Mouse (Mus musculus) limb, embryonic 10.5 days (tissue): ENCODE data around the gene Slc35g1. TPM values are rescaled to one million over a fixed set of nuclear protein-coding genes. Genes with fewer than 3 reads are reported as not detected.

ENCODE experiments used
- DNase-seq: peaks from one replicate; pipeline ENCODE4 v3.0.0-alpha.2; 2017; ENCODE audit warnings: low spot score
- H3K27ac ChIP-seq: fragments of 300-500 bp; sonication (generic); 2 replicates; pipeline ENCODE4 v1.5.1; 2016; ENCODE audit warnings: mild to moderate bottlenecking
- H3K27me3 ChIP-seq: fragments of 300-500 bp; sonication (generic); 2 replicates; pipeline ENCODE4 v1.6.1; 2016; ENCODE audit warnings: low read depth, mild to moderate bottlenecking; ENCODE audit not compliant: poor library complexity, severe bottlenecking
- H3K36me3 ChIP-seq: fragments of 300-500 bp; sonication (generic); 2 replicates; pipeline ENCODE4 v1.6.1; 2016; ENCODE audit warnings: mild to moderate bottlenecking, moderate library complexity
- H3K4me1 ChIP-seq: fragments of 300-500 bp; sonication (generic); 2 replicates; pipeline ENCODE4 v1.6.1; 2016
- H3K4me3 ChIP-seq: fragments of 300-500 bp; sonication (generic); 2 replicates; pipeline ENCODE4 v1.5.1; 2016; ENCODE audit warnings: mild to moderate bottlenecking, moderate library complexity
- H3K9me3 ChIP-seq: fragments of 300-500 bp; sonication (generic); replicated peaks from 2 replicates; pipeline ENCODE4 v1.6.1; 2016; ENCODE audit warnings: mild to moderate bottlenecking
- WGBS: fragments of 180-500 bp; shearing (Covaris S2); methylation state at CpG from one replicate; pipeline ENCODE4 v1.1.7; 2016; 5-methylcytosine and 5-hydroxymethylcytosine counted together
- polyA plus RNA-seq: library from polyadenylated mRNA; unstranded; fragments of >200 nt; fragmentation: Nextera tagmentation; extraction: Ambion mirVana; gene quantifications from 2 replicates; pipeline ENCODE4 v1.2.1, GENCODE M21; 2016

The Slc35g1 gene
- polyA plus RNA-seq, 1 experiment from 2014 or later: 3.1 TPM

DNA sequence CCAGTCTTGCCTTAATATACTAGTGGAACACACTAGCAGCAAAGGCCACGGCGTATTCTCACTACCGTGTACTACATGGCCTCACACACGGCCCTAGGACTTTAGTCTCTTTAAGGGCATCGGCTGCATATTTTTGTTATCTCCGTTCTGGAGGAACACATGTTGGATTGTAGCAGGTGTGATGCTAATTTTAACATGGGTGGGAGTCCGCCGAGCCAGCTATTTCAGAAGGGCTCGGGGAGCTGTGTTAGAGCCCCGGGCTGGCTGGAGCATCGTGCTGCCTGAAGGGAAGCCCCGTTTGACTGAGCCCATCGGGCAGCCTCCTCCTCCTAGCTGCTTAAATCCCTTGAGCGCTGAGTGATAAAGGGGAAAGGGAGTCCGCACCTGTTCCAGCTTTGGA, 39.4 kb downstream of the Slc35g1 start:
- Histone ChIP-seq H3K27me3 (no peaks in the 10 kb centered on the region), H3K27ac (no peak overlapping the region), H3K4me3 (no peak overlapping the region), H3K4me1 (no peaks in the 10 kb centered on the region), H3K9me3 (no peaks in the 10 kb centered on the region; the same call in 1 of the 2 replicates), H3K36me3 (no peaks in the 10 kb centered on the region)
- DNase-seq: no peak
- WGBS: 91% methylated on average over 15 of the region's 15 CpGs

- no peak overlapping the region for H3K4me3 ChIP-seq
- WGBS: 70% methylated on average over 8 of the region's 8 CpGs
- no peak for DNase-seq
- H3K4me1 ChIP-seq: peaks cover 6% of the 10 kb centered on the region
- H3K27ac ChIP-seq: no peak overlapping the region
- no peaks in the 10 kb centered on the region for H3K27me3 ChIP-seq
- no peaks in the 10 kb centered on the region for H3K9me3 ChIP-seq
- no peaks in the 10 kb centered on the region for H3K36me3 ChIP-seq
Observed at GRCm38 (mm10) chr19:38441860-38442259, 46.1 kb downstream of the Slc35g1 start.

DNA sequence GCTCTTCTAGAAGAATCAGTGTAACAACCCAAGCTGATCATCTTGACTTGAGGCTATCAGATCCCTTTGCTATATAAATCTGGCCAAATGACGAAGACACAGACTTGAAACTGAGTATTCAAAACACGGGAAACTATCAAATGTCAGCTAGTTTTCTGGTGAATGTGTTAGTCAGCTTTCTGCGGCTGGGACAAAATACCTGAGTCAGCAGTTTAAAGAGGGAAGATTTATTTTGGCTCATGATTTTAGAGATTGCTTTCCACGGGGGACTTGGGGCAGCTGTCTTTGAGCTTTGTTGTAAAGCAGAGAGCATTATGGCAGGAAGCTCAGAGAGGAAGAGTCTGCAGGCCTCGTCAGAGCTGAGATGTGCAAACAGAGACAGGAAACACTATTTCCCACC, 50.0 kb downstream of the Slc35g1 start:
- H3K27ac ChIP-seq: no peak overlapping the region
- DNase-seq: no peak
- 70% methylated on average over 5 of the region's 5 CpGs for WGBS
- H3K27me3 ChIP-seq: no peaks in the 10 kb centered on the region
- peaks cover 9% of the 10 kb centered on the region for H3K4me1 ChIP-seq
- H3K9me3 ChIP-seq: no peaks in the 10 kb centered on the region
- H3K36me3 ChIP-seq: no peaks in the 10 kb centered on the region
- H3K4me3 ChIP-seq: no peak overlapping the region

Other genes starting within 250 kb of the Slc35g1 start
- gene Fra10ac1, start 171.8 kb upstream of the Slc35g1 start, polyA plus RNA-seq: 40.3 and 47.6 TPM in 2 replicates
- gene Lgi1, start 131.4 kb upstream of the Slc35g1 start, polyA plus RNA-seq: 0.28 and 0.50 TPM in 2 replicates
- 1.6 and 2.6 TPM in 2 replicates for gene Plce1, start 85.1 kb downstream of the Slc35g1 start, polyA plus RNA-seq